Mouse (Mus musculus) CH12.LX (cell line): ENCODE data around the gene Ctcfl. TPM values are rescaled to one million over a fixed set of nuclear protein-coding genes. Genes with fewer than 3 reads are reported as not detected.

Source experiments
- DNase-seq: peaks from one replicate; pipeline ENCODE4 v3.0.0-alpha.2; 2013; ENCODE audit errors: extremely low read depth
- H3K27ac ChIP-seq: 2 replicates; pipeline ENCODE4 v1.5.1; 2012; ENCODE audit warnings: low read depth, mild to moderate bottlenecking, control low read depth, moderate library complexity; ENCODE audit not compliant: insufficient read depth
- H3K27me3 ChIP-seq: replicated peaks from 2 replicates; pipeline ENCODE3; 2012; ENCODE audit warnings: inconsistent platforms
- H3K36me3 ChIP-seq, 2 experiments: replicated peaks in 1 of 2; 2 replicates each; pipeline versions ENCODE3 to v1.6.1; 2012; ENCODE audit warnings: inconsistent platforms in 1 of 2, low read length in 1 of 2, mild to moderate bottlenecking in 1 of 2, mixed read lengths in 1 of 2, moderate library complexity in 1 of 2; ENCODE audit not compliant: control insufficient read depth in 1 of 2, insufficient read depth in 1 of 2
- H3K4me1 ChIP-seq, 2 experiments: 2 replicates each; pipeline ENCODE4 v1.6.1; 2012; ENCODE audit warnings: inconsistent platforms in 1 of 2, moderate library complexity in 1 of 2; ENCODE audit not compliant: insufficient read depth in 2 of 2, control insufficient read depth in 1 of 2
- H3K4me2 ChIP-seq: 2 replicates; pipeline ENCODE4 v1.6.1; 2012; ENCODE audit warnings: low read depth, mild to moderate bottlenecking, control low read depth; ENCODE audit not compliant: poor library complexity, insufficient read depth, severe bottlenecking
- H3K4me3 ChIP-seq, 3 experiments: fragments of 150-350 bp in 1 of 3; sonication (generic) in 1 of 3; replicated peaks in 1 of 3; 2 replicates each; pipeline versions ENCODE3 to v1.5.1; 2011 to 2012; ENCODE audit warnings: low read depth in 2 of 3, low read length in 2 of 3, mild to moderate bottlenecking in 2 of 3, moderate library complexity in 2 of 3, control low read depth in 1 of 3, improper control_type of control experiment in 1 of 3, inconsistent platforms in 1 of 3, mixed read lengths in 1 of 3; ENCODE audit not compliant: poor library complexity in 1 of 3
- H3K79me2 ChIP-seq: replicated peaks from 2 replicates; pipeline ENCODE4 v1.6.1; 2012; ENCODE audit warnings: mild to moderate bottlenecking, moderate library complexity; ENCODE audit not compliant: control insufficient read depth, poor library complexity, insufficient read depth, severe bottlenecking; ENCODE audit errors: extremely low read depth
- H3K9ac ChIP-seq: 2 replicates; pipeline ENCODE4 v1.6.1; 2012; ENCODE audit warnings: low read depth, mild to moderate bottlenecking, control low read depth, moderate library complexity; ENCODE audit not compliant: insufficient read depth
- H3K9me3 ChIP-seq: replicated peaks from 2 replicates; pipeline ENCODE3; 2012; ENCODE audit warnings: low read length, inconsistent platforms, mixed read lengths
- BHLHE40 ChIP-seq: IDR thresholded peaks from 2 replicates; pipeline ENCODE4 v1.6.1; 2011; ENCODE audit warnings: mild to moderate bottlenecking, low read depth, low read length, improper control_type of control experiment
- CHD1 ChIP-seq: IDR thresholded peaks from 2 replicates; pipeline ENCODE4 v1.6.1; 2012; ENCODE audit warnings: low read depth, low read length, improper control_type of control experiment, inconsistent platforms
- CHD2 ChIP-seq: IDR thresholded peaks from 2 replicates; pipeline ENCODE4 v1.6.1; 2011; ENCODE audit warnings: low read length, improper control_type of control experiment
- CTCF ChIP-seq, 2 experiments: IDR thresholded peaks in 1 of 2; conservative IDR thresholded peaks in 1 of 2; 2 replicates each; pipeline ENCODE4 v1.5.1; 2011 to 2012; ENCODE audit warnings: low read depth in 2 of 2, low read length in 2 of 2, improper control_type of control experiment in 1 of 2, inconsistent platforms in 1 of 2, mild to moderate bottlenecking in 1 of 2, moderate library complexity in 1 of 2
- ELF1 ChIP-seq: IDR thresholded peaks from 2 replicates; pipeline ENCODE4 v1.6.1; 2014; ENCODE audit warnings: low read depth, mild to moderate bottlenecking, inconsistent platforms, low read length, improper control_type of control experiment
- EP300 ChIP-seq: IDR thresholded peaks from 2 replicates; pipeline ENCODE4 v1.6.1; 2011; ENCODE audit warnings: low read length, improper control_type of control experiment
- GABPA ChIP-seq: IDR thresholded peaks from 2 replicates; pipeline ENCODE4 v1.6.1; 2012; ENCODE audit warnings: low read depth, low read length, improper control_type of control experiment, inconsistent platforms; ENCODE audit not compliant: insufficient replicate concordance
- HCFC1 ChIP-seq: IDR thresholded peaks from 2 replicates; pipeline ENCODE4 v1.6.1; 2012; ENCODE audit warnings: low read depth, mild to moderate bottlenecking, inconsistent platforms, low read length, improper control_type of control experiment
- IRF4 ChIP-seq: IDR thresholded peaks from 2 replicates; pipeline ENCODE4 v1.6.1; 2014; ENCODE audit warnings: low read depth, mild to moderate bottlenecking, inconsistent platforms, low read length, improper control_type of control experiment
- JUN ChIP-seq: IDR thresholded peaks from 2 replicates; pipeline ENCODE4 v1.6.1; 2011; ENCODE audit warnings: low read depth, mild to moderate bottlenecking, low read length, improper control_type of control experiment, moderate library complexity; ENCODE audit not compliant: insufficient read depth
- KAT2A ChIP-seq: IDR thresholded peaks from 2 replicates; pipeline ENCODE4 v1.6.1; 2012; ENCODE audit warnings: low read length, improper control_type of control experiment, inconsistent platforms; ENCODE audit not compliant: insufficient replicate concordance
- MAFK ChIP-seq: IDR thresholded peaks from 2 replicates; pipeline ENCODE4 v1.6.1; 2011; ENCODE audit warnings: low read length, improper control_type of control experiment; ENCODE audit not compliant: insufficient replicate concordance
- MAZ ChIP-seq: IDR thresholded peaks from 2 replicates; pipeline ENCODE4 v1.6.1; 2012; ENCODE audit warnings: low read depth, mild to moderate bottlenecking, inconsistent platforms, low read length, improper control_type of control experiment, moderate library complexity
- MEF2A ChIP-seq: IDR thresholded peaks from 2 replicates; pipeline ENCODE4 v1.6.1; 2014; ENCODE audit warnings: low read depth, mild to moderate bottlenecking, inconsistent platforms, low read length, improper control_type of control experiment, borderline replicate concordance
- MXI1 ChIP-seq: IDR thresholded peaks from 2 replicates; pipeline ENCODE4 v1.6.1; 2011; ENCODE audit warnings: mild to moderate bottlenecking, low read depth, low read length, improper control_type of control experiment
- MYC ChIP-seq: IDR thresholded peaks from 2 replicates; pipeline ENCODE4 v1.6.1; 2011; ENCODE audit warnings: low read depth, mild to moderate bottlenecking, improper control_type of control experiment, low read length
- NELFE ChIP-seq: IDR thresholded peaks from 2 replicates; pipeline ENCODE4 v1.6.1; 2011; ENCODE audit warnings: low read depth, low read length, improper control_type of control experiment
- PAX5 ChIP-seq: IDR thresholded peaks from 2 replicates; pipeline ENCODE4 v1.6.1; 2012; ENCODE audit warnings: low read length, inconsistent platforms, mixed read lengths
- POLR2A ChIP-seq: IDR thresholded peaks from 2 replicates; pipeline ENCODE4 v1.6.1; 2011; ENCODE audit warnings: low read depth, mild to moderate bottlenecking, improper control_type of control experiment, low read length
- POLR2AphosphoS2 ChIP-seq: IDR thresholded peaks from 2 replicates; pipeline ENCODE4 v1.6.1; 2011; ENCODE audit warnings: low read depth, low read length, improper control_type of control experiment
- RAD21 ChIP-seq: IDR thresholded peaks from 2 replicates; pipeline ENCODE4 v1.6.1; 2011; ENCODE audit warnings: low read depth, mild to moderate bottlenecking, low read length, improper control_type of control experiment, moderate library complexity
- RCOR1 ChIP-seq: conservative IDR thresholded peaks from 2 replicates; pipeline ENCODE4 v1.6.1; 2012; ENCODE audit warnings: low read depth, mild to moderate bottlenecking, inconsistent platforms, low read length, improper control_type of control experiment
- SMC3 ChIP-seq: IDR thresholded peaks from 2 replicates; pipeline ENCODE4 v1.6.1; 2011; ENCODE audit warnings: low read depth, low read length, improper control_type of control experiment
- TBP ChIP-seq: conservative IDR thresholded peaks from 2 replicates; pipeline ENCODE4 v1.6.1; 2011; ENCODE audit warnings: low read depth, low read length, improper control_type of control experiment
- TCF12 ChIP-seq: IDR thresholded peaks from 2 replicates; pipeline ENCODE4 v1.6.1; 2014; ENCODE audit warnings: low read depth, mild to moderate bottlenecking, inconsistent platforms, low read length, improper control_type of control experiment
- USF1 ChIP-seq: IDR thresholded peaks from 2 replicates; pipeline ENCODE4 v1.6.1; 2014; ENCODE audit warnings: low read depth, mild to moderate bottlenecking, inconsistent platforms, low read length, improper control_type of control experiment
- USF2 ChIP-seq: conservative IDR thresholded peaks from 2 replicates; pipeline ENCODE4 v1.6.1; 2011; ENCODE audit warnings: low read depth, low read length, improper control_type of control experiment
- ZKSCAN1 ChIP-seq: IDR thresholded peaks from 2 replicates; pipeline ENCODE4 v1.6.1; 2012; ENCODE audit warnings: low read depth, inconsistent platforms, low read length, improper control_type of control experiment, borderline replicate concordance
- dilution Hi-C: fragments of 300-500 bp; cut with MboI; formaldehyde crosslinking; loops from 2 replicates; pipeline ENCODE4 v1.14.3; 2020; ENCODE audit warnings: low sequenced_read_pairs; ENCODE audit not compliant: extremely low pct_unique_long_range_greater_than_20kb, extremely low pct_ligation_motif_present
- in situ Hi-C: fragments of 300-500 bp; cut with MboI; formaldehyde crosslinking; loops from 3 replicates; pipeline ENCODE4 v1.14.3; 2019; ENCODE audit warnings: low sequenced_read_pairs, low pct_ligation_motif_present, low pct_unique_long_range_greater_than_20kb, mixed read lengths
- polyA plus RNA-seq: library from polyadenylated mRNA; unstranded; fragments of >175 nt; gene quantifications from 2 replicates; pipeline ENCODE4 v1.2.1, GENCODE M21; 2012; ENCODE audit warnings: low read depth; ENCODE audit not compliant: insufficient read length
- total RNA-seq, 2 experiments: library from RNA; depleted of rRNA; stranded (reverse); fragments of 300-350 nt in 1 of 2; fragments of >200 nt in 1 of 2; gene quantifications; 2 replicates each; pipeline ENCODE4 v1.2.3; 2012 to 2014

Gene Ctcfl
- total and polyA plus RNA-seq, 3 experiments = 0.11 TPM; not detected in 2

DNA sequence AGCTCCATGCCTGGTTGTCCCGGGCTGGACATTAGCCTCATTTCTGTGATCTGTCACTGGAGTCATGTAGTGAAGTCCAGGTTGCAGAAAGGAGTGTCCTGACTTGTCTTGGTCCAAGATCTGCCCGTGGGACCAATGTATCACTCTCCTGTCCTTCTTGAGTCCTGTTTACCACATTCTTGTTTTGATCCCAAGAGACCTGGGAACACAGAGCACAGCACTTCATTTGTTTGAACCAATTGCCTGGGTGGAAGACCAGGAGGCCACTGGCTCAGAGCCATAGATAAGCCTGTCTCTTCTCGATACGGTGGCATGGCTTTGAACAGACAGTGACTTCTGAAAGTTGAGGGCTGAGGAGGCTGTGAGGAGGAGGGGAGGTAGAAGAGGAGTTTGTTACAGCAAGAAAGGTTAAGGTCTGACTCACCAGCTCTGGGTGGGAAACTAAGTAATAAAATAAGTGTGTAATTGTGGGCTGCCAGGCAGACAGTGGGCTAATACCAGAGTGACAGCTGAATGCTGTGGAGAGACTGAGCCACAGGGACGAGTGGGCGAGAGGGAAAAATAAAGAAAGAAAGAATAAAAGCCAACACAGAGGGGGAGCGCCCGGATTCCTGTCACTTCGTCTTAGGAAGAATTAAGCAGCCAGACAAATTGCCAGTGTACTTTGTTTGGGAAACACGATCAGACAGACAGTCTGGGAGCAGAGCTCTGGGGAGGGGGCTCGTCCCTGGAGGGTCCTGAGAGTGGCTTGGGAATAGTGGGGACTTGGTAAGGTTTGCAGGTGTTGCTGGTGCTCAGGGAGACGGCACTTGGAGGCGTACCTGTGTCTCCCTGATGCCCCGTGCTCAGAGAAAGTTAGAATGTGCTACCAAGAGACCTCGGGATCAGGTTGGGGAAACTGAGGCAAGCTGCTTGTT lies 19.3 kb upstream of the Ctcfl start:
- Histone ChIP-seq H3K4me3 (no peak overlapping the region), H3K4me2 (no peak overlapping the region), H3K9me3 (peaks cover 2% of the 10 kb centered on the region), H3K36me3 (no peaks in the 10 kb centered on the region), H3K27ac (no peak overlapping the region), H3K79me2 (no peaks in the 10 kb centered on the region), H3K4me1 (peaks cover 0 to 6% of the 10 kb centered on the region in 2 experiments; a peak in 1 of 4 replicates), H3K9ac (no peak overlapping the region), H3K27me3 (peaks cover 86% of the 10 kb centered on the region)
- in situ Hi-C loops (no loop called here), dilution Hi-C loops (no loop called here)
- TF ChIP-seq HCFC1 (no peak), RAD21 (no peak), TBP (no peak), ELF1 (no peak), JUN (no peak), MXI1 (no peak), IRF4 (no peak), BHLHE40 (no peak), MAZ (no peak), TCF12 (no peak), MEF2A (no peak), USF1 (no peak), EP300 (no peak), CHD2 (no peak), NELFE (no peak), SMC3 (no peak), RCOR1 (no peak), ZKSCAN1 (no peak), KAT2A (no peak)
- DNase-seq = no peak

DNA sequence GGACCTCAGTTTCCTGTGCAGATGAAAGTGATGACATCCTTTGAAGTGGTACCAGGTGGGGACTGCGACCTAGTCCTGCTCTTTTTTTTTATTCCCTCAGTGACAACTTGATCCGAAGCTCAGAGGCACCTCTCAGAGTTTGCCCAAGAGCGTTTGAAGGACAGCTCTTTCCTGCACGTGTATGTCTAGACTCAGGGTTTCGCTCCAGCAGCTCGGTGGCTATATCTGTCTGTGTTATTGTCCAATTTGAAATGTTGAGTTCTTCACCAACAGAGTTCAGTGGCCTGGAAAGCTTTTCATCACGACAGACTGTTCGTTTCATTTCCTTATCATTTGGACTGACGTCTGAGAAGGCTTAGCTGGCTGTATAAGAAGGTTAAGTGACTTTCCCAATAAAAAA lies 15.4 kb upstream of the Ctcfl start:
- Histone ChIP-seq H3K4me1 (peaks cover 0 to 6% of the 10 kb centered on the region in 2 experiments; a peak in 1 of 4 replicates), H3K27me3 (peaks cover 78% of the 10 kb centered on the region), H3K9ac (no peak overlapping the region), H3K4me3 (no peak overlapping the region)
- TF ChIP-seq POLR2AphosphoS2 (no peak), CHD1 (no peak), USF2 (no peak), POLR2A (no peak), USF1 (no peak), RAD21 (no peak), EP300 (no peak), CTCF (conservative IDR thresholded peaks at IDR 0.05 in 1 of 2, IDR thresholded peaks at IDR 0.05 in 1 of 2; ENCODE audit: low read depth in 2 of 2, low read length in 2 of 2) (no peak), BHLHE40 (no peak), TBP (no peak), MAFK (no peak), PAX5 (no peak), GABPA (no peak), MYC (no peak), MXI1 (no peak), HCFC1 (no peak)
- TF ChIP-seq, all 38 proteins: peak for 0
- Histone ChIP-seq H3K36me3 (no peaks in the 10 kb centered on the region), H3K4me2 (no peak overlapping the region), H3K9me3 (peaks cover 2% of the 10 kb centered on the region), H3K79me2 (no peaks in the 10 kb centered on the region), H3K27ac (no peak overlapping the region)
- dilution Hi-C loops = no loop called here
- DNase-seq = no peak
- in situ Hi-C loops = no loop called here
